Mouse (Mus musculus): ENCODE results near the gene Cd200r4.

- TF ChIP-seq CTCF (IDR thresholded peaks at IDR 0.05; ENCODE audit: insufficient read depth, low read depth, low read length) (no peak), POLR2A (IDR thresholded peaks at IDR 0.05; ENCODE audit: insufficient read depth, low read depth, low read length) (no peak)
Observed at GRCm38 (mm10) chr16:44818010-44818409, 6.5 kb downstream of the Cd200r4 start.

Data from olfactory bulb, adult 2 months (tissue).